Mouse (Mus musculus) heart, embryonic 13.5 days (tissue): Measurements from ENCODE around the gene Igf1r. TPM values are rescaled to one million over a fixed set of nuclear protein-coding genes. Genes with fewer than 3 reads are reported as not detected.
"Not testable (repeated sequence)": the region's sequence is repeated elsewhere in the genome, so short reads cannot be mapped to it uniquely, and the experiment has no call there.

Source experiments
- ATAC-seq: fragments of 200-750 bp; cut with Nextera tagmentation; 2 replicates; pipeline ENCODE4 v1.8.0; 2017; ENCODE audit warnings: moderate TSS enrichment; ENCODE audit not compliant: insufficient number of reproducible peaks, low FRiP score, low TSS enrichment; ENCODE audit errors: extremely low read depth
- H3K27ac ChIP-seq: fragments of 300-500 bp; sonication (generic); replicated peaks from 2 replicates; pipeline ENCODE4 v1.5.1; 2015; ENCODE audit warnings: moderate library complexity, mild to moderate bottlenecking, inconsistent platforms
- H3K27me3 ChIP-seq: fragments of 300-500 bp; sonication (generic); replicated peaks from 2 replicates; pipeline ENCODE4 v1.6.1; 2015; ENCODE audit warnings: mild to moderate bottlenecking, inconsistent platforms
- H3K36me3 ChIP-seq: fragments of 300-500 bp; sonication (generic); 2 replicates; pipeline ENCODE4 v1.6.1; 2015; ENCODE audit warnings: mild to moderate bottlenecking, inconsistent platforms
- H3K4me1 ChIP-seq: fragments of 300-500 bp; sonication (generic); 2 replicates; pipeline ENCODE4 v1.6.1; 2015; ENCODE audit warnings: inconsistent platforms
- H3K4me2 ChIP-seq: fragments of 300-500 bp; sonication (generic); 2 replicates; pipeline ENCODE4 v1.6.1; 2015; ENCODE audit warnings: inconsistent platforms, mild to moderate bottlenecking, moderate library complexity
- H3K4me3 ChIP-seq: fragments of 300-500 bp; sonication (generic); 2 replicates; pipeline ENCODE4 v1.5.1; 2015; ENCODE audit warnings: moderate library complexity, mild to moderate bottlenecking, inconsistent platforms
- H3K9ac ChIP-seq: fragments of 300-500 bp; sonication (generic); 2 replicates; pipeline ENCODE4 v1.6.1; 2015; ENCODE audit warnings: inconsistent platforms, mild to moderate bottlenecking, moderate library complexity
- H3K9me3 ChIP-seq: fragments of 300-500 bp; sonication (generic); 2 replicates; pipeline ENCODE4 v1.6.1; 2016; ENCODE audit warnings: inconsistent platforms
- WGBS: fragments of 180-500 bp; shearing (Covaris S2); methylation state at CpG from one replicate; pipeline ENCODE4 v1.1.7; 2015; ENCODE audit warnings: mixed read lengths; 5-methylcytosine and 5-hydroxymethylcytosine counted together
- polyA plus RNA-seq: library from polyadenylated mRNA; unstranded; fragments of >200 nt; fragmentation: Nextera tagmentation; extraction: Ambion mirVana; gene quantifications from 2 replicates; pipeline ENCODE4 v1.2.1, GENCODE M21; 2015

Igf1r gene
- polyA plus RNA-seq, 1 experiment from 2014 or later: 15.0 TPM

- Histone ChIP-seq H3K9me3 (no peaks in the 10 kb centered on the region), H3K9ac (no peak overlapping the region), H3K27me3 (peaks cover 42% of the 10 kb centered on the region), H3K36me3 (no peaks in the 10 kb centered on the region), H3K4me1 (peaks cover 30% of the 10 kb centered on the region), H3K27ac (no peak overlapping the region), H3K4me3 (no peak overlapping the region), H3K4me2 (no peak overlapping the region)
- 71% methylated on average over 19 of the region's 19 CpGs for WGBS
- ATAC-seq: no peak
Observed at GRCm38 (mm10) chr7:68280352-68280869, 327.8 kb downstream of the Igf1r start.

- H3K4me2 ChIP-seq: no peak overlapping the region
- peaks cover 40% of the 10 kb centered on the region for H3K27me3 ChIP-seq
- peaks cover 27% of the 10 kb centered on the region for H3K4me1 ChIP-seq
- no peak for ATAC-seq
- H3K4me3 ChIP-seq: no peak overlapping the region
- WGBS: 73% methylated on average over 5 of the region's 5 CpGs
- no peaks in the 10 kb centered on the region for H3K9me3 ChIP-seq
- no peak overlapping the region for H3K27ac ChIP-seq
- no peaks in the 10 kb centered on the region for H3K36me3 ChIP-seq
- no peak overlapping the region for H3K9ac ChIP-seq
Observed at GRCm38 (mm10) chr7:68281341-68281740, 328.7 kb downstream of the Igf1r start.

GRCm38 (mm10) chr7:68282304-68283132 is 329.9 kb downstream of the Igf1r start:
- Histone ChIP-seq H3K4me1 (peaks cover 19% of the 10 kb centered on the region; the same call in 1 of the 2 replicates), H3K9ac (no peak overlapping the region), H3K9me3 (no peaks in the 10 kb centered on the region), H3K4me3 (no peak overlapping the region), H3K27me3 (peaks cover 28% of the 10 kb centered on the region), H3K36me3 (no peaks in the 10 kb centered on the region), H3K4me2 (no peak overlapping the region), H3K27ac (no peak overlapping the region)
- no peak for ATAC-seq
- WGBS: 80% methylated on average over 22 of the region's 22 CpGs

GRCm38 (mm10) chr7:68283133-68283520 is 330.5 kb downstream of the Igf1r start:
- not testable (repeated sequence) for H3K4me2 ChIP-seq, H3K36me3 ChIP-seq, H3K27ac ChIP-seq, H3K9me3 ChIP-seq, ATAC-seq, H3K4me3 ChIP-seq, H3K9ac ChIP-seq
- 60% methylated on average over 4 of the region's 4 CpGs for WGBS
- Histone ChIP-seq H3K27me3 (peaks cover 23% of the 10 kb centered on the region), H3K4me1 (peaks cover 19% of the 10 kb centered on the region; the same call in 1 of the 2 replicates)

Other genes with a start within 250 kb of the Igf1r start
- gene Synm, start 193.1 kb upstream of the Igf1r start, polyA plus RNA-seq: 2.8 and 3.4 TPM in 2 replicates